Mouse (Mus musculus) neural tube, embryonic 11.5 days (tissue): ENCODE data around the gene Mslnl. TPM values are rescaled to one million over a fixed set of nuclear protein-coding genes. Genes with fewer than 3 reads are reported as not detected.
"Not testable (repeated sequence)": the region's sequence is repeated elsewhere in the genome, so short reads cannot be mapped to it uniquely, and the experiment has no call there.

Source experiments
- ATAC-seq: fragments of 200-750 bp; cut with Nextera tagmentation; 2 replicates; pipeline ENCODE4 v1.8.0; 2017; ENCODE audit warnings: moderate number of reproducible peaks, mild to moderate bottlenecking, moderate TSS enrichment, moderate library complexity; ENCODE audit not compliant: insufficient read depth, low FRiP score, low TSS enrichment
- DNase-seq: peaks from one replicate; pipeline ENCODE4 v3.0.0-alpha.2; 2015; ENCODE audit warnings: low spot score
- H3K27ac ChIP-seq: fragments of 300-500 bp; sonication (generic); 2 replicates; pipeline ENCODE4 v1.5.1; 2014; ENCODE audit warnings: low read depth, mild to moderate bottlenecking, low read length
- H3K27me3 ChIP-seq: fragments of 300-500 bp; sonication (generic); 2 replicates; pipeline ENCODE4 v1.6.1; 2014; ENCODE audit warnings: mild to moderate bottlenecking, low read length, mixed read lengths; ENCODE audit not compliant: control insufficient read depth, insufficient read depth
- H3K36me3 ChIP-seq: fragments of 300-500 bp; sonication (generic); 2 replicates; pipeline ENCODE4 v1.6.1; 2014; ENCODE audit warnings: mild to moderate bottlenecking, low read length, moderate library complexity, mixed read lengths; ENCODE audit not compliant: control insufficient read depth, insufficient read depth
- H3K4me1 ChIP-seq: fragments of 300-500 bp; sonication (generic); 2 replicates; pipeline ENCODE4 v1.6.1; 2014; ENCODE audit warnings: low read length, mixed read lengths; ENCODE audit not compliant: control insufficient read depth, insufficient read depth
- H3K4me2 ChIP-seq: fragments of 300-500 bp; sonication (generic); 2 replicates; pipeline ENCODE4 v1.6.1; 2014; ENCODE audit warnings: low read depth, mild to moderate bottlenecking, moderate library complexity
- H3K4me3 ChIP-seq: fragments of 300-500 bp; sonication (generic); 2 replicates; pipeline ENCODE4 v1.5.1; 2014; ENCODE audit warnings: low read depth, low read length
- H3K9ac ChIP-seq: fragments of 300-500 bp; sonication (generic); 2 replicates; pipeline ENCODE4 v1.6.1; 2014; ENCODE audit warnings: mild to moderate bottlenecking, low read length
- H3K9me3 ChIP-seq: fragments of 300-500 bp; sonication (generic); 2 replicates; pipeline ENCODE4 v1.6.1; 2016; ENCODE audit warnings: low read length; ENCODE audit not compliant: control insufficient read depth
- WGBS: fragments of 180-500 bp; shearing (Covaris S2); extraction: QIAGEN DNeasy Blood & Tissue Kit; methylation state at CpG from one replicate; pipeline ENCODE4 v1.1.7; 2014; 5-methylcytosine and 5-hydroxymethylcytosine counted together
- polyA plus RNA-seq: library from polyadenylated mRNA; unstranded; fragments of >200 nt; fragmentation: Nextera tagmentation; extraction: Ambion mirVana; gene quantifications from 2 replicates; pipeline ENCODE4 v1.2.1, GENCODE M21; 2014

The Mslnl gene
- polyA plus RNA-seq, 1 experiment from 2014 or later, result 0.13 TPM

DNA sequence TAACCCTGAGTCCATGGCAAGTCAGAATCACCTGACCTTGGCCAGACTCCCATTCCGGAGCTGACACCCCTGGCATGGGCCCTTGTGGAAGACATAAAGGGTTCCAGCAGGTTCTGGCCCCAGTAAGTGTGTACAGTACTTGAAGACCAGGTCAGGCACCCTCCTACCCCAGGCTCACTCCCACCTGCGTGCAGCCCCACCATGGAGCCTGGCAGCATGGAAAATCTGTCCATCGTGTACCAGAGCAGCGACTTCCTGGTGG, 7.9 kb upstream of the Mslnl start:
- WGBS, result 28% methylated on average over 4 of the region's 4 CpGs
- DNase-seq, result no peak
- peak overlapping the region; percentile 82 for H3K9ac ChIP-seq
- peak overlapping the region; percentile 90 for H3K4me2 ChIP-seq
- H3K4me3 ChIP-seq, result peak overlapping the region; percentile 64
- peaks cover 18% of the 10 kb centered on the region for H3K4me1 ChIP-seq
- no peaks in the 10 kb centered on the region for H3K9me3 ChIP-seq
- H3K27ac ChIP-seq, result no peak overlapping the region
- peaks cover 4% of the 10 kb centered on the region; the same call in 1 of the 2 replicates for H3K36me3 ChIP-seq
- H3K27me3 ChIP-seq, result no peaks in the 10 kb centered on the region
- ATAC-seq, result peak; percentile 14

GRCm38 (mm10) chr17:25732082-25732481, 3.8 kb upstream of the Mslnl start:
- DNase-seq (peak; percentile 90), ATAC-seq (no peak)
- Histone ChIP-seq H3K4me2 (no peak overlapping the region), H3K4me3 (no peak overlapping the region), H3K9ac (no peak overlapping the region), H3K27ac (no peak overlapping the region), H3K9me3 (no peaks in the 10 kb centered on the region), H3K4me1 (peaks cover 7% of the 10 kb centered on the region), H3K36me3 (no peaks in the 10 kb centered on the region), H3K27me3 (no peaks in the 10 kb centered on the region)
- WGBS, result 26% methylated on average over 2 of the region's 2 CpGs

GRCm38 (mm10) chr17:25735246-25735645, 596 bp upstream of the Mslnl start:
- Histone ChIP-seq H3K36me3 (no peaks in the 10 kb centered on the region), H3K4me3 (no peak overlapping the region), H3K9me3 (no peaks in the 10 kb centered on the region), H3K27me3 (no peaks in the 10 kb centered on the region), H3K9ac (no peak overlapping the region), H3K4me1 (no peaks in the 10 kb centered on the region), H3K4me2 (no peak overlapping the region), H3K27ac (no peak overlapping the region)
- whole genome bisulfite sequencing, result 89% methylated on average over 5 of the region's 5 CpGs
- no peak for DNase-seq
- ATAC-seq, result no peak

- no peak for ATAC-seq
- DNase-seq, result no peak
- H3K4me3 ChIP-seq, result no peak overlapping the region
- H3K9me3 ChIP-seq, result no peaks in the 10 kb centered on the region
- WGBS, result 82% methylated on average over 7 of the region's 7 CpGs
- H3K4me2 ChIP-seq, result no peak overlapping the region
- no peak overlapping the region for H3K9ac ChIP-seq
- H3K4me1 ChIP-seq, result no peaks in the 10 kb centered on the region
- no peaks in the 10 kb centered on the region for H3K36me3 ChIP-seq
- no peaks in the 10 kb centered on the region for H3K27me3 ChIP-seq
- no peak overlapping the region for H3K27ac ChIP-seq
These were observed 3.0 kb downstream of the Mslnl start for GRCm38 (mm10) chr17:25738861-25739260.

GRCm38 (mm10) chr17:25741471-25741870, 5.6 kb downstream of the Mslnl start:
- not testable (repeated sequence) for H3K4me1 ChIP-seq, H3K4me3 ChIP-seq, H3K27ac ChIP-seq, H3K9me3 ChIP-seq, H3K4me2 ChIP-seq, DNase-seq, H3K9ac ChIP-seq, H3K36me3 ChIP-seq, H3K27me3 ChIP-seq, ATAC-seq
- 78% methylated on average over 12 of the region's 12 CpGs for WGBS

- Histone ChIP-seq H3K9ac (no peak overlapping the region), H3K4me1 (no peaks in the 10 kb centered on the region), H3K36me3 (no peaks in the 10 kb centered on the region), H3K27me3 (no peaks in the 10 kb centered on the region), H3K4me2 (no peak overlapping the region), H3K9me3 (no peaks in the 10 kb centered on the region), H3K4me3 (no peak overlapping the region), H3K27ac (no peak overlapping the region)
- ATAC-seq (no peak), DNase-seq (no peak)
- 96% methylated on average over 9 of the region's 9 CpGs for WGBS
These were observed 8.0 kb downstream of the Mslnl start for GRCm38 (mm10) chr17:25743831-25744230.

DNA sequence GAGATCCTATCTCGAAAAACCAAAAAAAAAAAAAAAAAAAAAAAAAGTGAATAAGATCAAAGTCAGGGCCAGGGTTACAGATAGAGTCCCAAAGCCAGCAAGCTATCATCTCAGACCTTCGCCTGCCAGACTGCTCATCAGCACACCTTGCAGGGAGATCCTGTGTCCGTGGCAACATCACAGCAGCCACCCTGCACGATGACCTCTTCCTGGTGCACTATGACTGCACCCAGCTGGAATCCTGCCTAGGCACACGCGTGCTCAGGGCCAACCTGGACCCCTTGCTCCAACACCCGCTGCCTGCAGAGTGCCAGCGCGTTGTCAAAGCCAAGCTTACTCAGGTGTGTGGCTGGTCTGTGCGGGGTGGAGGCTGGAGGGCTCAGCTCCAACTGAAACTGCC, 8.5 kb downstream of the Mslnl start:
- H3K9ac ChIP-seq, result no peak overlapping the region
- no peak overlapping the region for H3K4me2 ChIP-seq
- no peak for DNase-seq
- WGBS, result 82% methylated on average over 10 of the region's 10 CpGs
- H3K9me3 ChIP-seq, result no peaks in the 10 kb centered on the region
- no peaks in the 10 kb centered on the region for H3K27me3 ChIP-seq
- no peak for ATAC-seq
- H3K27ac ChIP-seq, result no peak overlapping the region
- H3K4me1 ChIP-seq, result no peaks in the 10 kb centered on the region
- H3K4me3 ChIP-seq, result no peak overlapping the region
- no peaks in the 10 kb centered on the region for H3K36me3 ChIP-seq

DNA sequence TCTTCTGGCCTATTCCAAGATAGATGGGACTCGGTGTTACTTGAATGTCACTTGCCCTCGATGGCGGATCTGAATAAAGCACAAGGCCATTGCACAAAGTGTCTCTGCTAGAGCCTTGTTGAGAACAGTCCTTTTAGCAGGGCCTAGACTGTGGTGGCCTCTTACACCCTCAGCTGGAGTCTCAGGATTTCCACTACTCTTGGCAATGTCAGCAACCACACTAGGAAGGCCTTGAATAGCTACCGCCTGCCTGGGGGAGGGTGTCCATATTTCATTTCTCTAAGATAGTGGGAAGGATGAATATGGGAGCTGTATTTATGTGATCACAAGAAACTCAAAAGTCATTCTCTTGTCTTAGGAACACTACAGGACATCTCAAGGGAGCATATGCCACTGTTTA, 12.4 kb downstream of the Mslnl start:
- no peak overlapping the region for H3K4me2 ChIP-seq
- no peaks in the 10 kb centered on the region for H3K27me3 ChIP-seq
- no peaks in the 10 kb centered on the region for H3K4me1 ChIP-seq
- 90% methylated on average over 4 of the region's 4 CpGs for WGBS
- no peak for DNase-seq
- H3K27ac ChIP-seq, result no peak overlapping the region
- H3K4me3 ChIP-seq, result no peak overlapping the region
- ATAC-seq, result no peak
- no peak overlapping the region for H3K9ac ChIP-seq
- no peaks in the 10 kb centered on the region for H3K9me3 ChIP-seq
- no peaks in the 10 kb centered on the region for H3K36me3 ChIP-seq

- no peak overlapping the region for H3K4me3 ChIP-seq
- no peaks in the 10 kb centered on the region for H3K9me3 ChIP-seq
- no peak overlapping the region for H3K9ac ChIP-seq
- 85% methylated on average over 6 of the region's 6 CpGs for WGBS
- H3K4me1 ChIP-seq, result no peaks in the 10 kb centered on the region
- H3K27ac ChIP-seq, result no peak overlapping the region
- DNase-seq (no peak), ATAC-seq (no peak)
- H3K4me2 ChIP-seq, result no peak overlapping the region
- no peaks in the 10 kb centered on the region for H3K27me3 ChIP-seq
- no peaks in the 10 kb centered on the region for H3K36me3 ChIP-seq
These were observed 13.5 kb downstream of the Mslnl start for GRCm38 (mm10) chr17:25749314-25749713.
